Mouse (Mus musculus) frontal cortex, adult (tissue): ENCODE results near the gene Tgfbi.

Experiments
- ATAC-seq: cut with Nextera tagmentation; 2 replicates; pipeline ENCODE4 v1.9.2; 2017; ENCODE audit warnings: mild to moderate bottlenecking, moderate library complexity, mixed read lengths; ENCODE audit not compliant: low TSS enrichment

The Tgfbi gene

GRCm38 (mm10) chr13:56597831-56598612 lies 11.3 kb upstream of the Tgfbi start:
- ATAC-seq: 0 out of 2 replicates have a peak, but pooled peaks have one; percentile 28

- ATAC-seq: no peak
Observed at GRCm38 (mm10) chr13:56599511-56599910, 9.8 kb upstream of the Tgfbi start.

GRCm38 (mm10) chr13:56600216-56600890 lies 9.0 kb upstream of the Tgfbi start:
- ATAC-seq: no peak

GRCm38 (mm10) chr13:56601199-56601598 lies 8.1 kb upstream of the Tgfbi start:
- no peak for ATAC-seq

GRCm38 (mm10) chr13:56605503-56605902 lies 3.8 kb upstream of the Tgfbi start:
- ATAC-seq: no peak

- ATAC-seq: no peak
Observed at GRCm38 (mm10) chr13:56606724-56607123, 2.6 kb upstream of the Tgfbi start.

GRCm38 (mm10) chr13:56607225-56607624 lies 2.1 kb upstream of the Tgfbi start:
- no peak for ATAC-seq

GRCm38 (mm10) chr13:56607846-56608245 lies 1.5 kb upstream of the Tgfbi start:
- ATAC-seq: no peak

GRCm38 (mm10) chr13:56611129-56611528 lies 1.8 kb downstream of the Tgfbi start:
- no peak for ATAC-seq

- ATAC-seq: no peak
Observed at GRCm38 (mm10) chr13:56611741-56612140, 2.4 kb downstream of the Tgfbi start.

GRCm38 (mm10) chr13:56612331-56612730 lies 3.0 kb downstream of the Tgfbi start:
- ATAC-seq: no peak

GRCm38 (mm10) chr13:56613366-56613998 lies 4.2 kb downstream of the Tgfbi start:
- ATAC-seq: peak; percentile 26; the same call in 1 of the 2 replicates

- no peak for ATAC-seq
Observed at GRCm38 (mm10) chr13:56614768-56615167, 5.4 kb downstream of the Tgfbi start.

- ATAC-seq: no peak
Observed at GRCm38 (mm10) chr13:56615223-56615622, 5.9 kb downstream of the Tgfbi start.

GRCm38 (mm10) chr13:56615864-56616263 lies 6.5 kb downstream of the Tgfbi start:
- no peak for ATAC-seq

GRCm38 (mm10) chr13:56616386-56616785 lies 7.1 kb downstream of the Tgfbi start:
- no peak for ATAC-seq

GRCm38 (mm10) chr13:56617197-56617596 lies 7.9 kb downstream of the Tgfbi start:
- no peak for ATAC-seq

GRCm38 (mm10) chr13:56622201-56622757 lies 13.0 kb downstream of the Tgfbi start:
- no peak for ATAC-seq

GRCm38 (mm10) chr13:56626524-56626923 lies 17.2 kb downstream of the Tgfbi start:
- ATAC-seq: no peak

- no peak for ATAC-seq
Observed at GRCm38 (mm10) chr13:56630081-56630480, 20.8 kb downstream of the Tgfbi start.

- no peak for ATAC-seq
Observed at GRCm38 (mm10) chr13:56630552-56630951, 21.2 kb downstream of the Tgfbi start.

GRCm38 (mm10) chr13:56631332-56631731 lies 22.0 kb downstream of the Tgfbi start:
- ATAC-seq: no peak
